In genomic region chr15:84856006-84856995, GRCm38 (mm10) we compare ENCODE assay signal across 8 mouse cellular contexts. TPM values are rescaled to one million over a fixed set of nuclear protein-coding genes. Genes with fewer than 3 reads are reported as not detected.
DNase-seq lines count a peak whose midpoint lies in the region.

Gene Phf21b, minus strand, starts transcription at chr15:84856049.

- DNase-seq in MN1 (ENCODE audit: low spot score) = peak; percentile 96
- peak; percentile 90 to 95 for DNase-seq in cerebellum, adult 18-20 months
- peak in 1 of 2 experiments; percentile 90 for DNase-seq in frontal cortex, adult 2 months (ENCODE audit: extremely low spot score in 1 of 2, low spot score in 1 of 2)
- peak; percentile 93 for DNase-seq in hindbrain, embryonic 10.5 days (ENCODE audit: low spot score)
- DNase-seq in layer of hippocampus, postnatal 25 days (ENCODE audit: extremely low spot score in 1 of 2, low spot score in 1 of 2) = peak; percentile 85 to 88
- peak; percentile 81 for DNase-seq in lung, postnatal 25 days (ENCODE audit: low spot score)
- peak; percentile 93 for DNase-seq in retina, embryonic 14.5 days (ENCODE audit: low spot score)
- DNase-seq in thymus, postnatal 36 days = peak; percentile 76 to 77

- peak within 1 kb of the TSS; percentile 95 for H3K4me3 ChIP-seq in hindbrain, embryonic 10.5 days

- H3K36me3 ChIP-seq in hindbrain, embryonic 10.5 days = peaks cover 4% of the 10 kb centered on the region

- peaks cover 7% of the 10 kb centered on the region for H3K27me3 ChIP-seq in hindbrain, embryonic 10.5 days (ENCODE audit: insufficient read depth, poor library complexity, severe bottlenecking)

- H3K4me1 ChIP-seq in hindbrain, embryonic 10.5 days (replicated peaks) = peaks cover 54% of the 10 kb centered on the region

- peak within 1 kb of the TSS; percentile 99 for H3K27ac ChIP-seq in hindbrain, embryonic 10.5 days

- no peaks in the 10 kb centered on the region for H3K9me3 ChIP-seq in hindbrain, embryonic 10.5 days

- WGBS in hindbrain, embryonic 10.5 days = under 1% methylated on average over 76 of the region's 76 CpGs

RNA-seq across cellular contexts. Expression of gene Phf21b, which starts in this region (rescaled TPM):
- 23.5 and 24.7 TPM in 2 replicates for polyA plus RNA-seq in frontal cortex, adult 2 months (2012; rRNA removed)
- 10.7 and 30.8 TPM in 2 replicates for polyA plus RNA-seq in hindbrain, embryonic 10.5 days (2016; fragmentation: Nextera tagmentation; extraction: Ambion mirVana)
- 10 to 100 TPM in 1 of 2 experiments, 1 to 10 TPM in 1; 6.4 to 10.1 TPM for total RNA-seq in layer of hippocampus, postnatal 25 days (2021)
